Mouse (Mus musculus): ENCODE measurements at regions not wholly inside any gene's neighbourhood (a gene's known extent, or its start where the extent isn't known, plus 50 kb on each side); places are given as distances from the start of the nearest gene placed in this dataset.

DNA sequence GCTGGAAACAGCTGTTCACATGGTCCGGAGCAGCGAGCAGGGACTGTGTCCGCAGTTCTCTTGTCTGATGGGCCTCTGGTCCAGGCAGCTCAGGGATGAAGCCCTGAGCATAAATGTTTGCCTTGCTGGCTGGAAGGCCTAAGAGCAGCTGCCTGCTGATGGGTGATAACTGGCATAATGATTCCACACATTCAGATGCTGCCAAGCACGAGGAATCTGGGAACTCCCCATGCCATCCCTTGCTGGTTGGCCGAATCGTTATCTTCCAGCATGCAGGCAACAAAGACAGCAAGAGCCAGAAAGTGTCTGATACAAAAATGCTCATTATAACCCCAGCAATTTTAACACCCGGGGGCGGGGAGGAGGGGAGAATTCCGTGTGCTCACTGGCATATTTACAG lies 590.0 kb downstream of the Cbln4 start:
- TF ChIP-seq POLR2A (IDR thresholded peaks at IDR 0.05; ENCODE audit: low read depth, low read length) = no peak
- TF ChIP-seq HCFC1 (IDR thresholded peaks at IDR 0.05; ENCODE audit: low read depth, low read length) = no peak
- no peak for TF ChIP-seq CTCF (conservative IDR thresholded peaks at IDR 0.05 in 1 of 2, IDR thresholded peaks at IDR 0.05 in 1 of 2; ENCODE audit: low read depth in 2 of 2, low read length in 2 of 2)
- TF ChIP-seq GABPA (IDR thresholded peaks at IDR 0.05; ENCODE audit: insufficient replicate concordance, low read depth, low read length) = no peak
- TF ChIP-seq ZNF384 (IDR thresholded peaks at IDR 0.05; ENCODE audit: low read depth, low read length) = no peak
- TF ChIP-seq NELFE (IDR thresholded peaks at IDR 0.05; ENCODE audit: low read depth, low read length) = no peak
- TF ChIP-seq MAFK (IDR thresholded peaks at IDR 0.05; ENCODE audit: insufficient replicate concordance, low read length) = no peak
- TF ChIP-seq IRF4 (IDR thresholded peaks at IDR 0.05; ENCODE audit: low read depth, low read length) = no peak
- no peak for TF ChIP-seq JUND (conservative IDR thresholded peaks at IDR 0.05; ENCODE audit: low read depth, low read length)
- no peak for TF ChIP-seq MXI1 (IDR thresholded peaks at IDR 0.05; ENCODE audit: low read depth, low read length)
- no peak for TF ChIP-seq POLR2AphosphoS2 (IDR thresholded peaks at IDR 0.05; ENCODE audit: low read depth, low read length)
- TF ChIP-seq EP300 (IDR thresholded peaks at IDR 0.05; ENCODE audit: low read length) = no peak
- no peak for TF ChIP-seq CHD2 (IDR thresholded peaks at IDR 0.05; ENCODE audit: low read length)

All from CH12.LX (cell line).